Mouse (Mus musculus): ENCODE results near the gene Rnasel.

DNA sequence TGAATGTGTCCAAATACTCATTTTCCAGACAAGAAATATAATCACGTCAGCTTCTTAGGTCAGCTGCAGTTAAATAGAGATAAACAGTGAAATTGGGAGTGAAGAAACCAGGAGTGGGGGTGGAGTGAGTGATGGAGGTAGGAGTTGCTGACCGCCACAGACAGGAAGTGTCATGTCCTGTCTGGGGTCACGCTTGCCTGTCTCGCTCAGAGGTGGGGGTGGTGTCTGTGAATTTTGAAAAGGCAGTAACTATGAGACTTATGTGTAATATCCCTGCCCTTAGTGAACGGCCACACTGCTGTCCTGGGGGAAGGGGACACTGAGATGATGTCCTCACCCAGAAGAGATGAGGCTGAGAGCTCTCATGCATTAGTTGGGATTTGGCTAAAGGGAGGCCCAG, 39.8 kb upstream of the Rnasel start:
- TF ChIP-seq GATA1 (IDR thresholded peaks at IDR 0.05; ENCODE audit: borderline replicate concordance, low read length) (no peak), FLI1 (IDR thresholded peaks at IDR 0.05; ENCODE audit: low read length) (no peak)

Measured in megakaryocyte, embryonic 14.5 days (primary cell).